Mouse (Mus musculus) gastrocnemius, postnatal 14 days (tissue): ENCODE measurements around the gene Zan. TPM values are rescaled to one million over a fixed set of nuclear protein-coding genes. Genes with fewer than 3 reads are reported as not detected.
"Not testable (repeated sequence)": the region's sequence is repeated elsewhere in the genome, so short reads cannot be mapped to it uniquely, and the experiment has no call there.

Experiments
- DNase-seq: peaks from one replicate; pipeline ENCODE4 v3.0.0; 2021; ENCODE audit warnings: mixed read lengths
- intact Hi-C: fragments of 180-260 bp; cut with DNase I; formaldehyde crosslinking; loops from one replicate; pipeline ENCODE4 v1.15.1; 2025; ENCODE audit warnings: low total_unique reads
- total RNA-seq, 2 experiments: library from RNA; stranded (reverse); gene quantifications; 2 replicates each; pipeline ENCODE4 v1.2.3; 2021

Zan gene
- total RNA-seq, 2 experiments from 2014 or later = 0.02 TPM

GRCm38 (mm10) chr5:137440216-137440855 lies 36.5 kb downstream of the Zan start:
- DNase-seq = no peak
- intact Hi-C loops = no loop called here

- intact Hi-C loops = no loop called here
- no peak for DNase-seq
Observed at GRCm38 (mm10) chr5:137433889-137434288, 43.0 kb downstream of the Zan start.

GRCm38 (mm10) chr5:137430402-137430801 lies 46.5 kb downstream of the Zan start:
- DNase-seq, intact Hi-C loops: not testable (repeated sequence)

- intact Hi-C loops = no loop called here
- no peak for DNase-seq
Observed at GRCm38 (mm10) chr5:137425648-137426047, 51.2 kb downstream of the Zan start.

- no peak for DNase-seq
- intact Hi-C loops = no loop called here
Observed at GRCm38 (mm10) chr5:137419841-137420240, 57.0 kb downstream of the Zan start.

- intact Hi-C loops = no loop called here
- DNase-seq = no peak
Observed at GRCm38 (mm10) chr5:137419105-137419504, 57.8 kb downstream of the Zan start.

- intact Hi-C loops = no loop called here
- no peak for DNase-seq
Observed at GRCm38 (mm10) chr5:137414253-137414652, 62.6 kb downstream of the Zan start.

GRCm38 (mm10) chr5:137411235-137411634 lies 65.6 kb downstream of the Zan start:
- no peak for DNase-seq
- intact Hi-C loops = no loop called here

GRCm38 (mm10) chr5:137410549-137410948 lies 66.3 kb downstream of the Zan start:
- intact Hi-C loops = no loop called here

GRCm38 (mm10) chr5:137410066-137410465 lies 66.8 kb downstream of the Zan start:
- intact Hi-C loops = no loop called here
- DNase-seq = no peak

More at GRCm38 (mm10) chr5:137410549-137410948, 66.3 kb downstream of the Zan start:
- no peak for DNase-seq

GRCm38 (mm10) chr5:137409451-137409850 lies 67.4 kb downstream of the Zan start:
- DNase-seq = no peak
- intact Hi-C loops = no loop called here

- intact Hi-C loops = no loop called here
- DNase-seq = no peak
Observed at GRCm38 (mm10) chr5:137404081-137404480, 72.8 kb downstream of the Zan start.

- intact Hi-C loops = no loop called here
- DNase-seq = no peak
Observed at GRCm38 (mm10) chr5:137394456-137394855, 82.4 kb downstream of the Zan start.

GRCm38 (mm10) chr5:137391641-137392040 lies 85.2 kb downstream of the Zan start:
- DNase-seq = no peak
- intact Hi-C loops = no loop called here

GRCm38 (mm10) chr5:137386712-137387111 lies 90.2 kb downstream of the Zan start:
- DNase-seq = no peak
- intact Hi-C loops = no loop called here

- no peak for DNase-seq
- intact Hi-C loops = no loop called here
Observed at GRCm38 (mm10) chr5:137383441-137383840, 93.4 kb downstream of the Zan start.

- DNase-seq = peak; percentile 61
- intact Hi-C loops = no loop called here
Observed at GRCm38 (mm10) chr5:137381152-137381551, 95.7 kb downstream of the Zan start.

- DNase-seq = no peak
- intact Hi-C loops = no loop called here
Observed at GRCm38 (mm10) chr5:137377603-137378002, 99.3 kb downstream of the Zan start.

- intact Hi-C loops = no loop called here
- DNase-seq = no peak
Observed at GRCm38 (mm10) chr5:137377176-137377575, 99.7 kb downstream of the Zan start.

- no peak for DNase-seq
- intact Hi-C loops = no loop called here
Observed at GRCm38 (mm10) chr5:137376722-137377121, 100.1 kb downstream of the Zan start.

GRCm38 (mm10) chr5:137376198-137376597 lies 100.7 kb downstream of the Zan start:
- intact Hi-C loops = no loop called here
- no peak for DNase-seq

- intact Hi-C loops = no loop called here
- no peak for DNase-seq
Observed at GRCm38 (mm10) chr5:137375627-137376026, 101.2 kb downstream of the Zan start.
